Mouse (Mus musculus): Measurements from ENCODE around the gene Esrrg.

GRCm38 (mm10) chr1:187999121-187999520, 390.5 kb downstream of the Esrrg start:
- TF ChIP-seq CTCF (IDR thresholded peaks at IDR 0.05), result no peak
- TF ChIP-seq POLR2A (IDR thresholded peaks at IDR 0.05; ENCODE audit: insufficient read depth, low read depth, low read length), result no peak
